Mouse (Mus musculus) E14TG2a.4 (cell line): ENCODE measurements around the gene Epha10.

Experiments used
- CTCF ChIP-seq: conservative IDR thresholded peaks from 2 replicates; pipeline ENCODE4 v1.5.1; 2014; ENCODE audit warnings: low read length
- POU5F1 ChIP-seq: IDR thresholded peaks from 2 replicates; pipeline ENCODE4 v1.6.1; 2014; ENCODE audit warnings: low read length, borderline replicate concordance

GRCm38 (mm10) chr4:124872719-124873118 lies 8.0 kb upstream of the Epha10 start:
- TF ChIP-seq POU5F1 (no peak), CTCF (peak; percentile 99)
